Mouse (Mus musculus) A20 (cell line): ENCODE measurements around the gene Osmr.
A peak's percentile ranks its signal among the peaks of the same experiment; 100 is the strongest.
"Not testable (repeated sequence)": the region's sequence is repeated elsewhere in the genome, so short reads cannot be mapped to it uniquely, and the experiment has no call there.

ENCODE experiments used
- DNase-seq: peaks from one replicate; pipeline ENCODE4 v3.0.0-alpha.2; 2011; ENCODE audit warnings: low read depth, low spot score

Osmr gene

GRCm38 (mm10) chr15:6861617-6862016 is 13.2 kb downstream of the Osmr start:
- no peak for DNase-seq

- DNase-seq, result no peak
Observed at GRCm38 (mm10) chr15:6859781-6860180, 15.0 kb downstream of the Osmr start.

GRCm38 (mm10) chr15:6858871-6859270 is 15.9 kb downstream of the Osmr start:
- DNase-seq, result no peak

GRCm38 (mm10) chr15:6857270-6857905 is 17.4 kb downstream of the Osmr start:
- DNase-seq, result no peak

GRCm38 (mm10) chr15:6849851-6850250 is 24.9 kb downstream of the Osmr start:
- no peak for DNase-seq

- peak; percentile 31 for DNase-seq
Observed at GRCm38 (mm10) chr15:6840199-6840598, 34.6 kb downstream of the Osmr start.

GRCm38 (mm10) chr15:6815807-6816206 is 59.0 kb downstream of the Osmr start:
- DNase-seq, result no peak

GRCm38 (mm10) chr15:6801212-6801611 is 73.6 kb downstream of the Osmr start:
- not testable (repeated sequence) for DNase-seq

GRCm38 (mm10) chr15:6792846-6793245 is 81.9 kb downstream of the Osmr start:
- no peak for DNase-seq

- DNase-seq, result no peak
Observed at GRCm38 (mm10) chr15:6791648-6792047, 83.1 kb downstream of the Osmr start.

GRCm38 (mm10) chr15:6790011-6790410 is 84.8 kb downstream of the Osmr start:
- DNase-seq, result no peak

GRCm38 (mm10) chr15:6787236-6787635 is 87.5 kb downstream of the Osmr start:
- DNase-seq, result no peak

- DNase-seq, result no peak
Observed at GRCm38 (mm10) chr15:6786212-6786611, 88.6 kb downstream of the Osmr start.

- DNase-seq, result no peak
Observed at GRCm38 (mm10) chr15:6772265-6772664, 102.5 kb downstream of the Osmr start.
